Mouse (Mus musculus): ENCODE results near the gene Ina.

GRCm38 (mm10) chr19:47034916-47035315 is 20.4 kb downstream of the Ina start:
- TF ChIP-seq CTCF (IDR thresholded peaks at IDR 0.05; ENCODE audit: borderline replicate concordance, insufficient read depth, low read length) (no peak), POLR2A (IDR thresholded peaks at IDR 0.05; ENCODE audit: low read depth, low read length) (no peak)

Measured in embryonic fibroblast, embryonic 13.5 days (primary cell).